Mouse (Mus musculus): ENCODE results near the gene Sln. TPM values are rescaled to one million over a fixed set of nuclear protein-coding genes. Genes with fewer than 3 reads are reported as not detected.

Gene Sln
- 1 to 10 TPM in 1 of 2 experiments, under 1 TPM in 1; 0.95 to 1.9 TPM for total RNA-seq (2021)
- long read RNA-seq, experiment 1: 0 reads
- long read RNA-seq, experiment 2, partial matches to known transcripts: 0 of 4 reads
- long read RNA-seq, experiment 2, other reads (novel, unspliced or antisense): 0 of 4 reads

- DNase-seq (ENCODE audit: low spot score): no peak
These were observed at the start of gene Sln for GRCm38 (mm10) chr9:53849864-53850263. Sln (plus strand) TSS chr9:53850164.

DNA sequence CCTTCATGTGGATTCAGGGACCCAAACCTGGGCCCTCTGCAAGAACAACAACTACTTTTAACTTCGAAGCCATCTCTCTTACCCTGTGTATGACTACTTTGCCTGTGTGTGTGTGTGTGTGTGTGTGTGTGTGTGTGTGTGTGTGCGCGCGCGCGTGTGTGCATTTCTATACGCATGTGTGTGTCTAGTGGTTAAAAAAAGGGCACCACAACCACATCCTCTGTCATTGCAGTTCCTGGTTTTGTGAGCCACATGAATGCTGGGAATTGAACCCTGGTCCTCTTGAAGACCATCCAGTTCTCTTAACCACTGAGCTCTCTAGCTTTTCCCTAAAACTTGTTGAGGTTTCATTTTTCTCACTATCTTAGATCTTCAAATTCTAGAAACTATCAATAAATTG is 47.0 kb upstream of the Sln start:
- DNase-seq (ENCODE audit: low spot score): no peak

DNA sequence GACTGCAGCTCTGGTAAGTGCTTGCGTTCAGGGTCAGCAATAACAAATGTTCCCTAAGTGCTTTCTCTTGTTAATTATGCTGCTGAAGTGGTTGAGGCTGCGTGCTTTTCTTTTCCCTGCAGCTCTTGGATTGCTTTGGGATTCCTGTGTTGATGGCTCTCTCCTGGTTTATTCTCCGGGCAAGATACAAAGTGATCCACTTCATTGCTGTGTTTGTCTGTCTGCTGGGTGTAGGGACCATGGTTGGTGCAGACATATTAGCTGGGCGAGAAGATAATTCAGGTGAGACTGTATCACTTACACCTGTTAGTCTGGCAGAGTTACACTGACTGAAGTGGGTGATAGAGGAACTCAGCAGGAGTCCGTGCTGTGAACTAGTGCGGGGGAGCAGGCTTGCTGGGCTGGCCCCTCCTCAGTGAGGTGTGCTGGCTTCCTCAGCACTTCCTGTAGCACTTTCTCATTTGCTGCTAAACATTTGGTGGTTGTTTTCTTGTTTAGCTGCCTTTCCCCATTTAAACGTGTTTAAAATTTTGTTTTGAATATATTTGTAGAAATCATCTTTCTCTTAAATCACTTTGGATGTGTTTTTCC is 43.4 kb upstream of the Sln start:
- no peak for DNase-seq (ENCODE audit: low spot score)

DNA sequence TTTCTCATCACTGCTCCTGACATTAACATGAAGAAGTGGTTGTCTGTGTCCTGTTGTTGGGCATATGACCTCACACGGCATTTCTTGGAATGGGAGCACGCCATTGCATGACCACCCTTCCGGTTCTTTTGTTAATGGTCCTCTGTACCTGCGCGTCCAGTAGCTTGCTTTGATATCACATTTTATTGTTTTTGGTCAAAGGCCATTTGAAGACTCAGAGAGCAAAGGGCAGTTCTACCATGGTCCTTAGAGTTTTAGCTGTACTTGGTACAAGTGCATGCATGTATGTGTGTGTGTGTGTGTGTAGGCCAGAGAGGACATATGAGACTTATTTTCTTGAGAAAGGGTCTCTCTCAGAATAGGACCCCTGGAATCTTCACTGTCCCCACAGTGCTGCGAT is 36.5 kb upstream of the Sln start:
- no peak for DNase-seq (ENCODE audit: low spot score)

DNA sequence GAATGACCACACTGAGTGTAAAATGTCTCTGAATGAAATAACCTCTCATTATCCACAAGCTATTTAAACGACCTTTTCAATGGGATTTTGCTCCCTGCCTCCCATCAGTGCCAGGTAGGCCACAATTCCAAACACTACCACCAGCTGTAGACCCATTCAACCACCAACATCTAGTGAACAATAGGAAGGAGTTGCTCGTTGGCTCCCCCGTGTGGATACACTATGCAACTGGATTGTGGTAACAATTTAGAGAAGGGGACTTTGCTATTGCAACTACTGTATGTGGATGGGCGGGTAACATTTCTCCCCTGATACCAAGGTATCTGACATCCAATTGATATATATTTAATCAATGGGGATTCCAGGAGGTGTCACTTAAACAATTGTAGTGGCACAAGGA is 31.2 kb upstream of the Sln start:
- DNase-seq (ENCODE audit: low spot score): peak; percentile 24

- no peak for DNase-seq (ENCODE audit: low spot score)
These were observed 24.6 kb upstream of the Sln start for GRCm38 (mm10) chr9:53825318-53825717.

- DNase-seq (ENCODE audit: low spot score): peak; percentile 25
These were observed 20.7 kb upstream of the Sln start for GRCm38 (mm10) chr9:53829081-53829865.

DNA sequence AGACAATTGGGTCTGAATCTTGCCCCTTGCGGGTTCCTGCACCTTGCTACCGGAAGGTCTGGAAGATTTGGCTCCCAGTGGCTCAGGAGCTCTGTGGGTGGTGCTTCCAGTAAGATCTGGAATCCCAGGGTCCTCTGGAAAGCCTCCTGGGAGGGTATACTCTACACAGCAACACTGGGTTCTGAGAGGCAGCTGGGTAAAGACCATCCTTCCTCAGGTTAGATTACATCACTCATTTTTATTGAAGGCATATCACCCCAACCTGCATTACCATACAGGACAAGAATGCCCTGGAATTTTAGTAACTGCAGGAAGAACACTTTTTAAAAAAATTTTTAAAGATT is 20.1 kb upstream of the Sln start:
- DNase-seq (ENCODE audit: low spot score): peak; percentile 2

DNA sequence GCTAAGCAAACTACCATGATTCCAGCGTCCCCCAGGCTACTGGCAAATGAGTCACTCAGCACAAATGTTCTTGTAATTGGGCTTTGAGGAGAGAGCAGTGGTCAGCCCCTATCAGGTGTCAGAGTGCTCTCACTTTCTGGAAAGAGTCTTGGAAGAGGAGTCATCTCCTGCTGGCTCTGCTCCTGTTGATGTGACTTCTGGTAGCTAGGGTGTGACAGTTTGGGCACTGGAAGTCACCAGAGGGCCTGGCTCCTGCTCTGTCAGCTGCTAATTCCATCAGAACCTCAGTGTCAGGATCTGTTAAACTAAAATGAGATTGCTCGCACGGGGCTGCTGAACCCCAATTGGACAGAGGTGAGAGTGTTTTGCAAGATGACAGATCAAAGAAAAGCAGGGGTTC is 14.9 kb upstream of the Sln start:
- peak; percentile 52 for DNase-seq (ENCODE audit: low spot score)

DNA sequence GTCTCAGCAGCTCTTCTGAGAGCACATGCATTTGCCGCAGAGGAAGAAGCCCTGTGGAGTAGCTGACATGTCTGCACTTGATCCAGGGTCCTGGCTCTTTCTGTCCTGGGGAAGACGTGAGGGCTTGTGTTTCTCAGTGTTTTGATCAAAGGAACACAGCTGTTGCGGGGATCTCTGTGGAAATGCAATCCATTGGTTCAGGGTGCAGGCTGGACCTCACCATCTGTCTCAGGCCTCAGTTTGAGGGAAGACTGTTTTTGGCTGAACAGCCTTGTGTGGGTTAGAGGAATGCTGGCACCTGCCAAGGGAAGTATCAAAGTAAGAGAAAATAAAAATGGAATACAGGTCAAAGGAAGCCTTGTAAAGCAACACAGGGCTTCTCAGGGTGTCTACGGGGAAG is 14.0 kb upstream of the Sln start:
- no peak for DNase-seq (ENCODE audit: low spot score)

- DNase-seq (ENCODE audit: low spot score): no peak
These were observed 11.1 kb upstream of the Sln start for GRCm38 (mm10) chr9:53838816-53839215.

GRCm38 (mm10) chr9:53848548-53848947 is 1.4 kb upstream of the Sln start:
- DNase-seq (ENCODE audit: low spot score): peak; percentile 5

DNA sequence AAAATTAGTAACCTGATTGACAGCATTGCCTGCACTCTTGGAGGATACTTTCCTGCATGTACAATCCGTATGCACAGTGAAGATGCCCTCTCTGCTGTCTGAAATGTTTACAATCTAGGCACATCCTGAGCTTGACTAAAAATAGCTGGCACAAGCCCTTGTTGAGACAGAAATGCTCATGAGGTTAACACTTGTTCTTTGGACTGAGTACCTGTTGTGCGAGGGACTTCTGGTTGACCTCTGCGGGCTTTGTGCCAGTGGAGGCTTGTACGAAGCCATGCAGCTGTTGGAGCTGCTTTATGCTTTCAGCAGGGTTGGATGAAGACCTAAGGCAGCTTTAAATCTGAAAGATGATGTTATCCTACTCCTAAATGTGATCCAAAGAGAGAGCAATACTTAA is 2.2 kb downstream of the Sln start:
- peak; percentile 10 for DNase-seq (ENCODE audit: low spot score)

DNA sequence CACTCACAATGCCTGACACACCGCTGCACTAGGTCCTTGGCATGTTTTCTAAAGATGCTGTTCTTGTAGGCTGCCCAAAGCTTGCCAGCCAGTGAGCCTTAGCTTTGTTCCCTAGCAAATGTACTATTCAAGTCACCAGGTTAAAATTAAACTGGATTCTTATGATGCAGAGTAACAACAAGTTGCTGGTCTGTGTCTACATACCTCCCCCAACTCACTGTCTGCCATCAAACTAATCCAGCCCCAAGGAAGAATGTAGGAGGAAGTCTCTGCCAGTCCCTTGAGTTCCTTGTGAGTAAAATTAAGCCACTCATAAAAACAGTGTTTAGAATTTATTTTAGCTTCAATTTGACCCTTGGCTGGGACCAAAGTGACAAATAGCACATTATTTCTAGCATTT is 3.7 kb downstream of the Sln start:
- DNase-seq (ENCODE audit: low spot score): no peak

- DNase-seq (ENCODE audit: low spot score): no peak
These were observed 4.6 kb downstream of the Sln start for GRCm38 (mm10) chr9:53854525-53854924.

- DNase-seq (ENCODE audit: low spot score): no peak
These were observed 7.9 kb downstream of the Sln start for GRCm38 (mm10) chr9:53857864-53858263.

DNA sequence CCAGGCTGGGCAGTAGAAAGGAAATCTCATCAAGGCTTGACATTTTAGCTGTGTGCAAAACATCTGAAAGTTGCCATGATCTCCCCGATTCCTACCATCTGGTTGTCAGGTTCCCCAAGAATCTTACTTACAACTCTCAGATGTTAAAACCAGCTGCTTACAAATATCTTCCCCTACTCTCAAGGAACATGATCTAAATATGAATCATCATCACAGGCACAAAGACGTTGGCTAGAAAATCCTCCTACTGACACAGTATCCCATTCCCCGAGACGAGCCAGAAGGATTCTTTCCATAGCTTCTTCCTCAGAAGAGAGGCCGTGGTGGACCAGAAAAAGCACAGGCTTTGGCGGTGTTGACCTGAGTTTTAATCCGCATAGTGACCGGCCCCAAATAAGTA is 23.3 kb downstream of the Sln start:
- peak; percentile 19 for DNase-seq (ENCODE audit: low spot score)

GRCm38 (mm10) chr9:53877423-53877822 is 27.5 kb downstream of the Sln start:
- DNase-seq (ENCODE audit: low spot score): no peak

- DNase-seq (ENCODE audit: low spot score): no peak
These were observed 33.8 kb downstream of the Sln start for GRCm38 (mm10) chr9:53883588-53884280.

- no peak for DNase-seq (ENCODE audit: low spot score)
These were observed 40.1 kb downstream of the Sln start for GRCm38 (mm10) chr9:53890075-53890474.

GRCm38 (mm10) chr9:53895827-53896226 is 45.9 kb downstream of the Sln start:
- DNase-seq (ENCODE audit: low spot score): no peak

DNA sequence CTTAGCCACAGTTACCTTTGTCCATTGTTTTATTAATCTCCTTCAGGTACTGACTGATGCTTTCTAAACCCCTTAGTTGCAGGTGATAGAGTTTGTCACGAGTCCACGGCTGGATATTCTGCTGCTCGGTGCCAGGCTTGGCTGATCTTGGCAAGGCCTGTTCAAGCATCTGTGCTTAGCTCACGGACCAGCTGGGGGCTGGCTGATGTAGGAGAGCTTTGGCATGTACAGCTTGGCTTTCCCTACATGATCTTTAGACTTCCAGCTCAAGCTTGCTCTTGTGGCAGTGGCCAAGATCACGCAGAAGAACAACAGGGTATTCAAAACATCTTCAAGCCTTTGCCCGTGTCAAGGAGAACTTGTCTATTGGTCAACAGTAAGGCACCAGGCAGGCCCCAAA is 49.9 kb downstream of the Sln start:
- no peak for DNase-seq (ENCODE audit: low spot score)
